Mouse (Mus musculus) B cell, adult 2 months (primary cell): Measurements from ENCODE around the gene Sf3b2.
"Not testable (repeated sequence)": the region's sequence is repeated elsewhere in the genome, so short reads cannot be mapped to it uniquely, and the experiment has no call there.

Source experiments
- DNase-seq, 2 experiments: peaks; one replicate each; pipeline ENCODE4 v3.0.0; 2022

Gene Sf3b2

DNA sequence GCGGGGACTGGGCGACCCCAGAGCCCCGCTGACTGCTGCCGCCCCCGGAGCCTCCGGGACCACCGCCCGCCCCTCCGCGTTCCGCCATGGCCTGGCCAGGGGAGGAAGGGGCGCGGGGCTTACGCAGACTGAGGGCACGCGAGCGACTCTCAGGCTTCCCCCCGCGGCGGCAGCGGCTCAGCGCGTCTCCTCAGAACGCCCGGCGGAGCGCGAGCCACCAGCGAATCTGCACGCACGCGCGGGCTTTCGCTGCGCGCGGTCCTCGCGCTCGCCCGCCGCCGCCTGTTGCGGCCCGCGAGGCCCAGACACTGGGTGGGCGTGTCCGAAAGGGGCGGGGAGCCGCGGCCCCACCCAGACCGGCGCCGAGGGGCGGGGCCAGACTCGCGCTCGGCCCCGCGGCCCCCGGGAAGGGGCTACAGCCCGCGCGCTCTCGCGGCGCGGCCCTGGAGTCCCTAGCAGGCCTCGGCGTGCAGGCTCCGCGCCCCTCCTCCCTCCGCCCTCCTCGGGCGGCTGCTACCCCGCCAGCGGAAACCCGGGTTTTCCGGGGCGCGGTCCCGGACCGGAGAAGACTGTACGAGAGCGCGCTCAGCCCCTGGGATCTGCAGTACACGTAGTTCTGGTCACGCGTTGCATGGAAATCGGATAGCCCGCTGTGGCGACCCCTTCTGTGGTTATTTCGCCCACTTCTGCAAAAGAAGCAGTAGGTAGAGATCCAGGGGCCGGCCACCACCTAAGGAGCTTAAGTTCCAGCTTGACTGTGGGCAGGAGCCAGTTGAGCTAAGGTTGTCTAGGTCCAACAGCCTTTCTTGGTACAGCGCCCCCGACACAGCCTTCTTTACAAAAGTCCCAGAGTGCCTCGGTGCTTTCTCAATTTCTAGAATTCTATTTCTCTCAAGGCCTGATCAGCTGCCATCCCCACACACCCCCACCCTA is 22.2 kb downstream of the Sf3b2 start, which contains the start of gene Pacs1:
Pacs1 (minus strand) TSS at position 319 of the 933 bp plus-strand sequence.
- peak; percentile 90 for DNase-seq

DNA sequence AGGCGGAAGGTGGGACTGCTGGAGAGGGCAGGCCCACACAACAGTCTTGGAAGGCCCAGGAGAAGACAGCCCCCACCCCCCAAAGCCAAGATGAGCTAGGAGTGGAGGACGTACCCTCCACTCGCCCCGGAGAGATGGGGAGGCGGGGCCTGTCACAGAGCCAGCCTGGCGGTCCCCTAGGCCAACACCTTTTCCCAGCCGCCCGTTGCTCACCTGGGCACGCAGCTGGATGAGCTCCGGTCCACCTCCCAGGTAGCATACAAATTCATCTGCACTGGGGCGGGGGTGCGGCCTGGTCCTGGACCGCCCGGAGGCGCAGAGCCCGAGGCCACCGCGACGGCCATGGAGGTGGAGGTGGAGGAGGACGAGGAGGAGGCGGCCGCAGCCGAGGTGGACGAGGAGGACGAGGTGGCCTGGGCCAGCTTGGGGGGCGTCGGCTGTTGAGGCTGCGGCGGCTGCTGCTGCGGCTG is 22.9 kb downstream of the Sf3b2 start:
- peak; percentile 35 to 43 for DNase-seq

DNA sequence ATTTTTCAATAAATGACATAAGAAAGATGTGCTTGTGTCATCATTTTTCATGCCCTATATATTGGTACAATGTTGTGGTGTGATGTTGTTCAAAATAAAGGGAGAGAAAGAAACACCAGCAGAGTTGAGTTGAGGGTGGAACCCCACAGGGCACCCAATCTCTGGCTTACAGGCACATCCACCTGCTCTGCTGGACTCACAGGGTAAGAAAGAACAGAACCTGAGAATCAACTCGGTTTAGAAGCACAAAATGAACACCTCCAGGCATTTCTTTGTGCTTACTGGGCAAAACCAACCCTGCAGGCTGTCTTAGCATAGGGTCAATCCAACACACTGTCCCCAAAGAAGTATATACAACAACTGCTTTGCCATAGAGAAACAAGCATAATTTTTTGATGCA is 23.8 kb downstream of the Sf3b2 start:
- DNase-seq = no peak

DNA sequence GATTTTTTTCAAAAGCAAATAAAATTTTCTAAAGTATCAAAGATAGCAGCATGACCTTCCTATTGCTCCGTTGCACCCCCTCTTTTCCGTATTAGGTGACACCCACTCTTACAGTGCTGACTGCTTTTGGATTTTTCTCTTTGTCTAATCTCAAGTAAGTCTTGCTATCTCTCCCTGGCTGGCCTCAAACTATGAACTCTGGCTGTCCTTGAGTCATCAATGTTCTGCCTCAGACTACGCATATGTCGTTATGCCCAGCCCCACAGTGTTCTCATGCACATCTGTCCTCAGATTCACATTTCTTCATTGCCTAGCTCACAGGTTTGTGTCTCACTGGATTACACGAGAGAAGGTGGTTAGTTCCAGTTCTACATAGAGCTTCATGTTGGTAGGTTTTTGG is 25.9 kb downstream of the Sf3b2 start:
- no peak for DNase-seq

DNA sequence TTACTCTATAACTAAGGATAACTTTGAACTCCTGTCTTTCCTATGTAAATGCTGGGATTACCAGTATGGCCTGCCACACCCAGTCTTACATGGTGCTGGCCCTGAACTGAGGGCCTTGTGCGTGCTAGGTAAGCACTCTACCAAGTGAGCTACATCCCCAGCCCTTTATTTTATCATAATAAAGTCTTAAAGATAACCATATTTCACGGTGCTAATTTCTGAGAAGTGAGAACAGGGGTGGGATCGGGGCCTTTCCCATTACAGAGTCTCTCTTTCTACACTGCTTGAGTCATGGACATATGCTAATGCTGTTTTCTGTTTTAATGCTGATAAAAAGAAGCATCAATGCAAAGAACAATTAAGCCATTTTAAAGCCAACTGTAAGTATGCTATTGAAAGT is 26.4 kb downstream of the Sf3b2 start:
- DNase-seq = no peak

DNA sequence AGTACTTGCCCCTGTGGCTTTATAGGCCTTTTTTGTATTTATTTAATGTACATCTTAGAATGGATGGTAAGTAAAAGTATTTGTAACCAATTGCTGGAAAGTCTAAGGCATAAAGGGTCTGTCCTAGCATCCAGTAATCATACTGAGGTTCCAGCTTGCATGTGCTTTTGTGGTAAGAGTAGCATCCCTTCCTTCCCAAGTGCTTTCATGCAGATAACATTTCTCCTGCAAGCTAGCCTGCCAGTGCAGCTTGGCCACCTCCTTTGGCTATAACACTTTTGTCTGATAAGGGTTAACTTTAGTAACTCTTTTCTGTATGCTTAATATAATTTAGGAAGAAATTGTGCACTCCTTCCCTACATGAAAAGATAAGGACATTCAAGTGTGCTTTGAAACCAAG is 27.2 kb downstream of the Sf3b2 start:
- DNase-seq = no peak

DNA sequence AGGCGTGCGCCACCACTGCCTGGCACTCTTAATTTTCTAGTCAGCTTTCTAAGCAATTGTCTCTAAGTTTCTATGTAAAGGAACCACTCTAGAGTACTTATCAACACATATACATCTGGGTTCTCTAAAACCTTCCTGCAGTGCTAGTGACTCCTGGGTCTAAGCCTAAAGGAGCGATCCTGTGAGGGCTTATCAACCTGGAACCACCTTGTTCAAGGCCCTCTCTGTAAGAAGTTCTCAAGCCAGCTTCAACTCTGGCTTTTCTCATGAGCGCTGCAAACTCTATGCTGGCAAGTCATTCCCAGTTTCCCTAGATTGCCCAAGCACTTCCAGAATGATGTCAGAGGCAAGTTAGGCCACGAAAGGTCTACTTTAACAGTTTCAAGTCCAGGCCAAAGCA is 28.2 kb downstream of the Sf3b2 start:
- DNase-seq = no peak

DNA sequence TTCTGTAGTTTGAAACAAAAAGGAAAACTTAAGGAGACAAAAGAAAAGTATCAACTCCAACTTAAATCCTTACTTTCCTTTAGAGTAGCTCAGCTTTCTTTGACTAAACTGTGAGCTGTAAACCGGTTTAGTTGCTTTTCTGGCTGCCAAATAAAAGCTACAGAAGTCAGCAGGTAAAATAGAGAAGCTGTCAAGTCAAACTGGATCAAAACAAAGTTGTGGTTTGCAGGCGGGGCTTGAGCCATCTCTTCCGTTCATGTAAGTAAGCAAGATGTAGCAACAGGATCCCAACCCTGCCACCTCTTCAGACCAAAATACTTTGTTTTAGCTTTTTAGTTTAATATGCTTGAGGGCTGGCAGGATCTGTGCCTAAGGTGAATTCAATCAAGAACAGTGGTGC is 38.1 kb downstream of the Sf3b2 start:
- DNase-seq = peak; percentile 69 to 75

DNA sequence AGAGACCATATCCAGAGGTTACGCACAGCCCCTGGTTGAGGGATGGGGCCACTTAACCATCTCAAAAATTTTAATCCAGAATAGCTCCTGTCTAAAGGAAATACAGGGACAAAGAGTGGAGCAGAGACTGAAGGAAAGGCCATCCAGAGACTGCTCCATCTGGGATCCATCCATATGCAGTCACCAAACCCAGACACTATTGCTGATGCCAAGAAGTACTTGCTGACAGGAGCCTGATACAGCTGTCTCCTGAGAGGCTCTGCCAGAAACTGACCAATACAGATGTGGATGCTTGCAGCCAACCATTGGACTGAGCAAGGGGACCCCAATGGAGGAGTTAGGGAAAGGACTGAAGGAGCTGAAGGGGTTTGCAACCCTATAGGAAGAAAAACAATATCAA is 58.3 kb downstream of the Sf3b2 start:
- not testable (repeated sequence) for DNase-seq

DNA sequence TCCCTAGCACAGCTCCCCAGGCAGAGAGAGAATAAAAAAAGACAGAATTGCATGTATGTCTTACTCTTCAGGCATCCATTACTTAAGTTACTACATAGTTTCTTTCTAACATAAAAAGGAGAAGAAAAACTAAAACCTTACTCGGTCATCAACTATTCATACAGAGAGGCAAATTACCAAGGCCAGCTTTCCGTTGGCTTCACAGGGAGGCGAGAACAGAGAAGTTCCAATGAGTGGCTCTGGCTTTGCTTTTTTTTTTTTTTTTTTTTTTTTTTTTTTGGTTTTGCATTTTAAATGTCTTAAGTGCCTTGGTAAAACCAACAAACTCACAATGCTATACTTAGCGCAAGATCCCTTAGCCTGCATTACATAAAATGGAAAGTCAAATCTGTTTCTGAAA is 62.6 kb downstream of the Sf3b2 start:
- DNase-seq = peak; percentile 25 to 43

DNA sequence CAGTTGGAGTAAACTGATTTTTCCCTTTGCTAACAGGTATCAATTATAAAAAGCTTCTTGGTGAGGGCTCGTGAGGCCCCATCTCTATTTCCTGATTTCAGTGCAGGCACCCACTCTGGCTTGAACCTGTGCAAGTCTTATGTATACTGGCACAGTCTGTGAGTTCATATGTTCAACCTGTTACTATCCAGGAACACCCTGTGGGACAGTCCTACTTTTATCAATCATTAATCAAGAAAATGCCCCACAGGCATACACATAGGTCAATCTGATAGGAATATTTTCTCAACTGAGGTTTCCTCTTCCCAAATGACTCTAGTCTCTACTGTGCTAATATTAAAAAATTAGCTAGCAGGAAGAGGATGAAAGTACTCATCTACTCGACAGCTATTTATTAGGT is 65.1 kb downstream of the Sf3b2 start:
- no peak for DNase-seq

DNA sequence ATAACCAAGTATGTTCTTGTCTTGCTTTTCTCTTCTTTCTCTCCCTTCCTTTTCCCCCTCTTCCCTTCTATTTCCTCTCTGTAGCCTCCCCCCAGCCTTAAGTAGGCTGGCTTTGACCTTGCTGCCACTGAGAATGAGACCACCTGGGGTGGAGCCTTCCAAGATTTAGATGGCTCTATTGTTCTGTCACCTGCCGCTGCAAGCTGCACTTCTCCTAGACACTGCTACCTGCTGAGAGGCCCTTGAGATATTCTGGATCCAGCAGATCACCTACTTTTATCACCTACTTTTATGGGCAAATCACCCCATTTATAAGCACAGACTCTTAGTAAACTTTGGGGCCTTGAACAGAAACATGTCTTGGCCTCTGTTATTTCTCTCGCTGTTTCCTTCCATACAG is 70.6 kb downstream of the Sf3b2 start:
- DNase-seq = no peak

DNA sequence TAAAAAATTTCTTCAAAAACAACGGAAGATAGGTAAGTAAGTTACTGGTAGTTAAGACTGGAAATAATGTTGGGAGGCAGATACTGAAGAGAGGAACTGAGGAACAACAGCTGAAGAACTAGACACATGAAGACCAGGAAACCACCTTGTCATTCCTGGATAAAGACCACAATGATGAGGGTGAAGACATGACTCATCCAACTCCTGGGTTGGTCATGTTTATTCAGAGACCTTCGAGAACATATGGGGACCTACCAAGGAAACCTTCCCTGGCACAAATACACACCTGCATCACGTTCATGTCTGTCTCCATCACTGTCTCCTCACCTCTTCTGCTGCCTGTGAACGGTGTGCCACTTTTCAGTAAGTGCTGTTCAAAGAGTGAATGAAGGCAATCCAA is 71.2 kb downstream of the Sf3b2 start:
- no peak for DNase-seq
